Mouse (Mus musculus): ENCODE measurements at regions not wholly inside any gene's neighbourhood (a gene's known extent, or its start where the extent isn't known, plus 50 kb on each side); places are given as distances from the start of the nearest gene placed in this dataset.
"Not testable (repeated sequence)": the region's sequence is repeated elsewhere in the genome, so short reads cannot be mapped to it uniquely, and the experiment has no call there.

DNA sequence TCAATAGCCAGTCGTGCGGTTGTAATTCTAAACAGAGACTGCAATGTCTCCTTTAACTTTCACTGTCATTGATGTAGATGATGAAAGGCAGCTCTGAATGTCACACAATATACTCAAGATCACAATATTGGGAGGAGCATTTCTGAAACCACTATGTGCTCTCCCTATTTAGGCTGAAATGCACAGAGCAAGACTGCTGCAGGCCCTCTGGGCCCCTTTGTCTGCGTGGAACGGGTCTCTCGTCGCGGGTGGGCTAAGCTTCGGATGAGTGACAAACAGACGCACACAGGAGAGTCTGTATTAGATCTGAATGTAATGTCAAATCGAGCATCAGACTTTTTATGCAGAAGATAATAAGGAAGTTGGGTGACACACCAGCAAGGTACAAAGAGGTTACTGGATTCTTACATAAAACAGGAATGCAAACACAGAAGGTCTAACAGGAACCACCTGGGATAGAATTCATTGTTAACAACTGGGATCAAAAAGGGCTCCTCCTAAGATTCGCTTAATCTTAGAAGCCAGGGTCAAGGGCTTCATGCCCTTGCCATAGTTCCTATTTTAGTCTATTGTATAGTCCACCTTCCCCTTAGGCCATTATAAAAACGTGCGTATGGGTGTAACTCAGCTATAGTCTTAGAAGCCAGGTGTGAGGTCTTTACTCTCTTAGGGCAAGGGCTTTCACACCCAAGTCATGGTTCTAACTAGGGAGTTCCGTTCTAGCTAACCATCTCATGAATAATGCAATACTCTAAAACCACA, 62.5 kb upstream of the Tnfrsf8 start:
- not testable (repeated sequence) for H3K36me3 ChIP-seq; H3K27ac ChIP-seq; H3K9me3 ChIP-seq; H3K4me2 ChIP-seq (replicated peaks); H3K4me3 ChIP-seq (replicated peaks); ATAC-seq; H3K4me1 ChIP-seq (replicated peaks); H3K27me3 ChIP-seq (replicated peaks); H3K9ac ChIP-seq
- 86% methylated on average over 13 of the region's 14 CpGs for WGBS

DNA sequence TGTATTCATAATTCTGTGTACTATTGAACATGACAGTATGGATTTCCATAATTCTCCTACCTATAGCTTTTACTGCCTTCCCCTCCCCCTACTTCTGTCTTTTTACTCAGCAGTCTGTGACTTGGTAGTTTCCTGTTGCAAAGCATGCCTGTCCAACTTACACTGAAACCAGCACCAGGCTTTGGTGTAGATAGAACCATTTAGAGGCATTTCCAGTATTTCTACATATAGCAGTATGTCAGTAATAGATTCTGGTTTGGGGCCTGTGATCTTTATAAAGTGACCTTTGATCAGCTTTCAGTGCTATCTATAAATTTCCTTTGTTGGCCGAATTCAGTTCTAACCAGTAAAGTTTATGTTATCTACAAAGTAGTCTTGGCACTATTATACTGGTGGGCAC, 54.8 kb upstream of the Tnfrsf8 start:
- ATAC-seq = peak; percentile 59; the same call in 1 of the 2 replicates
- Histone ChIP-seq H3K4me1 (replicated peaks) (no peaks in the 10 kb centered on the region), H3K4me2 (replicated peaks) (no peak overlapping the region), H3K4me3 (replicated peaks) (no peak overlapping the region), H3K9me3 (no peaks in the 10 kb centered on the region), H3K27me3 (replicated peaks) (no peaks in the 10 kb centered on the region), H3K27ac (no peak overlapping the region), H3K36me3 (no peaks in the 10 kb centered on the region), H3K9ac (no peak overlapping the region)
- WGBS = 76% methylated on average over 1 of the region's 1 CpGs

DNA sequence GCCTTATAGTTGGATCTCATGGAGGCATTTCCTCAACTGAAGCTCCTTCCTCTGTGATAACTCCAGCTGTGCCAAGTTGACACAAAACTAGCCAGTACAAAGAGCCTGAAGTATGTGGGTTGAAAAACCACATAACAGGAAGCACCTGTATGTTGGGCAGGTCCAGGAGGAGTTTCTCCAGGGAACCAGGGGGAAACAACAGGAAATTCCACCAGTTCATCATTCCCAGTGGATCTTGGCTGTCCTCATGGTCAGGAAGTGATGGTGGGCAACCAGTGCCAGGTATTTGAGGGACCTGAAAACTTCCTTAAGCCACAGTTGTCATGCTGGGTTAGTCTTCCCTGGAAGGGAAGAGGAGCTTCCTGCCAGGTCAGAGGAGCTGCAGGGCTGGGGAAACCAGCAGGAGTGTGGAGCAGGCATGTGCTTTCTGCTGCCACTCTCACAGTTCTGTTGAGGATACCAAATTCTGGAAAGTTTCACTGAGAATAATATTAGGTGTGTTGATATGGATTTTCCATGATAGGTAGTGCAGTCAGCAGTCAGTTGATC, 52.4 kb upstream of the Tnfrsf8 start:
- no peaks in the 10 kb centered on the region for H3K4me1 ChIP-seq (replicated peaks)
- H3K27ac ChIP-seq = no peak overlapping the region
- H3K4me3 ChIP-seq (replicated peaks) = no peak overlapping the region
- ATAC-seq = no peak
- H3K9ac ChIP-seq = no peak overlapping the region
- no peaks in the 10 kb centered on the region for H3K27me3 ChIP-seq (replicated peaks)
- H3K36me3 ChIP-seq = no peaks in the 10 kb centered on the region
- no peaks in the 10 kb centered on the region for H3K9me3 ChIP-seq
- H3K4me2 ChIP-seq (replicated peaks) = no peak overlapping the region

DNA sequence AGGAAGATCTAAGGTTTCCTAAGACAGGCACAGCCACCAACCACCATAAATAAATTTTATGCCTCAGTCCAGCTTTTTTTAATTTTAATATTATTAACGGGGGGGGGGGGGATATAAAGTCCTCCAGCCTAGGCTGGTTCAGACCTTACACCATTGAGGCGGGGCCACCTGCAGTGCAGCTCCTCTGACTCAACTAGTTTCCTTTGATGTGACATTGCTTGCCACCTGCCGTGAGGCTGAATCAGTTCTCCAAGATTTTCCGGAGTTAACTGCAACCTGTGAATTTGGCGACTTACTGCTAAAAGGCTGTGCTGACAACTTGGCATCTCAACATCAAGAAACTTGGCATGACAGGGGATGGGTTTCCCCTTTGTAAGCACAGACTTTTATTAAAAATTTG, 51.3 kb upstream of the Tnfrsf8 start:
- H3K27me3 ChIP-seq (replicated peaks) = no peaks in the 10 kb centered on the region
- H3K9me3 ChIP-seq = no peaks in the 10 kb centered on the region
- no peak overlapping the region for H3K4me3 ChIP-seq (replicated peaks)
- ATAC-seq = no peak
- no peaks in the 10 kb centered on the region for H3K36me3 ChIP-seq
- no peak overlapping the region for H3K9ac ChIP-seq
- H3K4me1 ChIP-seq (replicated peaks) = no peaks in the 10 kb centered on the region
- no peak overlapping the region for H3K27ac ChIP-seq
- H3K4me2 ChIP-seq (replicated peaks) = no peak overlapping the region
- 34% methylated on average over 5 of the region's 5 CpGs for WGBS

DNA sequence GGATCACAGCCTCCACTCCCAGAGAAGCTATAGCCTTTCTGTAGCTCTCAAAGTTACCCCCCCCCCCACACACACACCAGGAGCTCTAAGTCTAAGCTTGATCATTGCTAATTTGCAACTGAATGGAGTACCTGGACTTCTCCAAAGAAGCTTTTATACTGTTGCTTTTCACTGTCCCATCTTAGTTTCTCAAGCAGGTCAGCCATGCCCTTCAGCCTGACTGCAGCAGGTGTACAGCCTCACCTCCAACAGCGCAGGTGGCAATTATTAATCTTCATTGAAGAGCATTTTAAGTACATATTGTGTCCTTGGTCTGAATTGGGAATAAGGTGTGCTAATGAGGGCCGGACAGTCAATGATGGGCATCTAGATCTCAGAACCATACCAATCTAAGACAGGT, 50.8 kb upstream of the Tnfrsf8 start:
- H3K27ac ChIP-seq; ATAC-seq; H3K27me3 ChIP-seq (replicated peaks); H3K4me2 ChIP-seq (replicated peaks); H3K4me3 ChIP-seq (replicated peaks); H3K36me3 ChIP-seq; H3K4me1 ChIP-seq (replicated peaks); H3K9me3 ChIP-seq; H3K9ac ChIP-seq: not testable (repeated sequence)
- 88% methylated on average over 2 of the region's 2 CpGs for WGBS
